Mouse (Mus musculus) layer of hippocampus, postnatal 14 days (tissue): Measurements from ENCODE around the gene Sspn. TPM values are rescaled to one million over a fixed set of nuclear protein-coding genes. Genes with fewer than 3 reads are reported as not detected.

Source experiments
- DNase-seq, 2 experiments: peaks; one replicate each; pipeline ENCODE4 v3.0.0; 2021 to 2022; ENCODE audit warnings: low spot score in 2 of 2, mixed read lengths in 1 of 2
- total RNA-seq, 2 experiments: library from RNA; stranded (reverse); gene quantifications; 2 replicates each; pipeline ENCODE4 v1.2.3; 2021

Sspn gene
- total RNA-seq, 2 experiments from 2014 or later: 5.2 to 5.9 TPM

GRCm38 (mm10) chr6:145972107-145972506, 40.7 kb downstream of the Sspn start:
- no peak for DNase-seq

DNA sequence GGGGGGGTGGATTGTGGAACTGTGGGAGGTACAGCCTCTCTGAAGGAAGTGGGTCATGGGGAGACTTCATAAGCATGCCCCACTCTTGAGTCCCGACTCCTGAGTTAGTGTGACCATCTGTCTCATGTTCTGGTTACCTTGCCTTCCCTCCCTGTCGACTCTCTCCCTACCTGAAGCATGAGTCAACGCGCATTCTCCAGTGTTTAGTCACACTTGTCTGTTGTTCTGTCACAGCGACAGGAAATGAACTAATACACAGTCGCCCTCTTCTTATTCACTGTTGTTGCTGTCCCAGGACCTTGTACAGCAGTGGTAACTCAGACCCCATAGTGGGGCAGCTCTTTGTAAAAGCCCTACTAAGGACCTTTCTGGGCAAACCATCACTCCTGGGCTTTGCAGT, 41.4 kb downstream of the Sspn start:
- no peak for DNase-seq

DNA sequence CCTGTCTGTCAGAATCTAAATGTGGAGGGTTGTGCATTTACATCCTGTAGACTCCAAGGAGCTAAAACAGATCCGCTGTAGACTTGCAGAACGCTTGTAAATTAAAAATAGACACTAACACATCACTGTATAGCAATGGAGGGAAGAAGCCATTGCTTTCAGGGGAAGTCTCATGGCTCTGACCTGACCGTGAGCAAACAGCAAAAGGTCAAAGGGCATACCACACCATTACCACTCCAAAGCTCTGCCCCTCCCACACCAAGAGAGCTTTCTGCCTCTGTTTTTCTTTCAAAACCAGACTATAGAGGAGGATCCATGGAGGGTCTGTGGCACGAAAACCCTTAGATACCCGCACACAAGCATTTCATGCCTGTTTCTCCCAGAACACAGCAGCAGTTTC, 41.9 kb downstream of the Sspn start:
- no peak for DNase-seq

DNA sequence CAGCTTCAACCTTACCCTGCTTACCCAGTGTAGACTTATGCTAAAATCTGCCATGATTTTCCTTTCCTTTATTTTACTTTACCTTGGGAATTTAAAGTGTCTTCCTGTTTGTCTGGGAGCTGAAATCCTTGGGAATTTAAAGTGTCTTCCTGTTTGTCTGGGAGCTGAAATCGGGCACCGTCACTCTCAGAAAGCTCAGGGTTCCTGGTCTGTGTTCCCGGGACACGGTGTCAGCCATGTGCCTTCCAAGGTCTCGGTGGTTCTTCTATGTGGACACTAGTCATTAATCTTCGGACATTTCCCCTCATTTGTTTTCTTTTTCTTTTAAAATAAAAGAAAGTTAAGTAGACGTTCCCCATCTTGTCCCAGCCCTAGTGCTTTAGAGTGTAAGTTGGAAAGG, 43.3 kb downstream of the Sspn start:
- DNase-seq: no peak

GRCm38 (mm10) chr6:145977344-145977743, 45.9 kb downstream of the Sspn start:
- DNase-seq: no peak

DNA sequence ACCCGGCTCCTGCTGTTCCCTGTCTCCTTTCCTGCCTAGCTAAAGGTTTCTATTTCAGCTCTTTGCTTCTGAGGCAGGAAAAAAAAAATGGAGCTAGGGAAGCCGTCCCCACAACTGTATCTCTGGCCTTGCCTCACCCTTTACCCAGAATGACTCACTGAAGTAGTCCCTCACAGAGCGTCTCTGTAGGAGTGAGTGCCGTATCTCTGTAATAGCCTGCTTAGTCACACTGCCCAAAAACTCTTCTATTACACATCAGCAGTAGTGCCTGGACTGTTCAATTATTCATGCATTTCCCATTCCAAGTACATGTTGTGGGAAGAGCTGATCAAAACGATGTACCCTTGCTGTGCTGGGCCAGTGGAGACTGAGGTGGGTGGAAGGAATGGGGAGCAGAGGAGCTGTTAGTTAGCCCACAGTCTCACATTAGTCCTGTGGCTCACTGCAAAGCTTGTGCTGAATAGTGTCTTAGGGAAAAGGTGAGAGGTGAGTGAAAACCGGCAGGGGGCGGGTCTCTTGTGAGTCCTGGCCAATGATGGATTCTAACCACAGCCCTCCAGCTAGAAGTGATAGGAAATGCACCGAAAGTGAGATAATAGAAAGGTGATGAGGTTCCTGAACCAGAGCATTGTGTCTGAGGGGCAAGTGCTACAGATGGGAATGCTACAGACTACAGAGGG, 46.5 kb downstream of the Sspn start:
- DNase-seq: no peak

- no peak for DNase-seq
Observed at GRCm38 (mm10) chr6:145981074-145981473, 49.6 kb downstream of the Sspn start.

- DNase-seq: no peak
Observed at GRCm38 (mm10) chr6:145982335-145982734, 50.9 kb downstream of the Sspn start.

GRCm38 (mm10) chr6:145990578-145990977, 59.1 kb downstream of the Sspn start:
- DNase-seq: no peak

GRCm38 (mm10) chr6:145992526-145992925, 61.1 kb downstream of the Sspn start:
- DNase-seq: no peak

DNA sequence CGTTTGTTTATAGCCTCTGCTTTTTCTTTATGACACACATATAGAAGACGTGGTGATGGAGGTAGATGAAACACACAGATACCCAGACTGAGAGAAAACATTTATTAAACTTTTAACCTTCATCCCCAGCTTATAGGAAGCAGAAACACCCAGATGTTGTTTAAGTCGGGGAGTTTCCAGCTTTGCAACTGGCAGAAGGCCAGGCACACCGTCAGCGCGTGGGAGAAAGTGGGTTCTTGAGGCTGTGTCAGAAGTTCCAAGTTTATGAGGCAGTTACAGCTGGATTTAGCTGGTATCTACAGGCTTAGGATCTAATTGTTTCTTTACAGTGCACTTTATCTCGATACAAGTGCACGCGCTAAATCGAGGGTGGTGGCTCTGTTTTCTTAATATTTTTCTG, 61.5 kb downstream of the Sspn start:
- DNase-seq: no peak

DNA sequence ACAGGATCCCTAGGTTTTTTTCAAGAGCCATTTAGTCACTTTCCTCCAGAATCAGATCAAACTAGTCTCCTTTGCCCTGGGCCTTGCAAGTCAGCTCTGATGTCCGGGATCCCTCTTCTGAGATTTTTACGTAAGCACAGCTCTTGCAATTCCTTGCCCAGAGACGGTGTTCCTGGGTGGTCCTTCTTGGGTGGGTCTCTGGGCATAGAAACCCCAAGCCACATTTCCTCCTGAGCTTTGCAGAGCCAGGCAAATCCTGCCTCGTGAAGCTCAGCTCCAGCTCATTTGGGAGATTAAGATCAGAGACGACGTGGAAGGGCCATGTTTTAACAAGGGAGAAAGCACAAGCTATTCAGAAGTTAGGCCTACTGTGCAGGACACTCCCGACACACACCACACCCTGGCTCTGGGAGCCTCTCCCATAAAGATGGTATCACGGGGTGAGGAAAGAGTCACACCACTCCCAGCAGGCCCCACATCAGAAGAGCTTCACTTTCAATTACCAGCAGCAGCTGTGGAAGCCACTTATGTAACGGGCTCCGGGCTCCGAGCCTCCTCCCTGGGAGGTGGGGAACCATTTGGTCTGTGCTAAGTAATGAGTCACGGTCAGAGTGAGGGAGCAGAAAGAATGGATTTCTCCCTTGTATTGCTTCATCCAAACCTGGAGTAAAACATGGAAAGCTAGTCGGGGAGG, 67.0 kb downstream of the Sspn start:
- peak; percentile 36 to 48 for DNase-seq

DNA sequence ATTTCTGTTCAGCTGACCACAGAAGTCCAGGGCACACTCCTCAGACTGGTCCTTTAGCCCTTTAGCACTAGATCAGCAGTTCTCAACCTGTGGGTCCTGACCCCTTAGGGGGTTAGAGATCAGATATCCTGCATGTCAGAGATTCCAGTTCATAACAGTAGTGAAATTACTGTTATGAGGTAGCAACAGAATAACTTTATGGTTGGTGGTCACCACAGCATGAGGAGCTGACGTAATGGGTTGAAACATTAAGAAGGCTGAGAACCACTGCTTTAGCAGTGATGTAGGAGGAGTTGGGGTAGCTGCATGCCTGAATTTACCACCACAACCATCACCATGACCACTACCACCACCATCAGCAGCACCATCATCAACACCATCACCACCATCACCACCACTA, 69.3 kb downstream of the Sspn start:
- no peak for DNase-seq

- DNase-seq: no peak
Observed at GRCm38 (mm10) chr6:146001396-146002191, 70.2 kb downstream of the Sspn start.

DNA sequence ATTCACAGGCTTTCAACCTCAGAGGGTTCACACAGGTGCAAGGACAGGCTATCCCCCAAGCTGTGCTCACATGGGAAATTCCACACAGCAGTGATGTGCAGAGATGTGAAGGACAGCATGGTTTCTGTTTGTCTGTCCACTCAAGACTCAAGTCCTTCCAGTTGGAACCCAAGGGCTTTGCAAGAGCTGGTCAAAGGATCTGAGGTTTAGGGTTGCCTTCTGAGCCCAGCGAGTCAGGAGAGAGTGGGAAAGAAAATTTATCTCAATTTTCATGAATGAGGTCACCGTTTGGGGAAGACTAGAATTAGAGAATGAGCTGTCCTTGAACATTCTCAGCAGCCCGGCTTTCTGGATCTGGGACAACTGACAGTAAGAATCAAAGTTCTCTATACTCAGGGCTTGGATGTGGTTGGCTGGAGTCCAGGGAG, 72.7 kb downstream of the Sspn start:
- DNase-seq: no peak

DNA sequence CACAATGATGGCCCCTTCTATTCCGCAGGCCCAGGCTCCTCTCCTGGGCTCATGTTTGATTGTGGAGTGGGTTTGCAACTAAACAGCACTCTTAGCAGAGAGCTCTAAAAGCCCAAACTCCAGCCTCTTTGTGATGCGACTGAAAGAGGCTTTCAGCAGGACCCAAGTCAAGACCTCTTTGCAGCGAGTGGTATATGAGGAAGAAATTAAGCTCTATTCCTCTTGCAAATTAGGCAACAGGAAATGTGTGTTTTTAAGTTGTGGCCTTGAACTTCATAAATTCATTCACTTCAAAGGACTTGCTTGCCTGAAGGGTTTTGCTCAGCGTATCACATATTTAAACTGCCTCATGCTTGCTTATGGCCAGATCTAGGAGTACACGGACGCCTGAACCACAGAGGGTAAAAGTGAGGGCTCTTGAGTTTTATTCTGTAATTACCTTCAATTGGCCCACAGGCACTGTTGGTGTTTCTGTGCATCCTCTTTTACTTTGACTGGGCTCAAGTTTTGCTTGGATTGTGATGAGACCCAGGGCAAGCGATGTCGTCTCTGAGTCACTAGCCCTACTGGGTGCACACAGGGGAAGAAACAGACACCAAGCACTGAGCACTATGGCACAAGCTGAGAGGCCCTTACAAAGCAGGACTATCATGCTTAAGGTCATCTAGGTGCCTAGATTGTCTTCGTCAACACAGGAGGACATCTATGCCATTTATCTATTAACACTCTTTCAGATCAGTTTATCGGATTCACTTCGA, 73.9 kb downstream of the Sspn start:
- DNase-seq: no peak

DNA sequence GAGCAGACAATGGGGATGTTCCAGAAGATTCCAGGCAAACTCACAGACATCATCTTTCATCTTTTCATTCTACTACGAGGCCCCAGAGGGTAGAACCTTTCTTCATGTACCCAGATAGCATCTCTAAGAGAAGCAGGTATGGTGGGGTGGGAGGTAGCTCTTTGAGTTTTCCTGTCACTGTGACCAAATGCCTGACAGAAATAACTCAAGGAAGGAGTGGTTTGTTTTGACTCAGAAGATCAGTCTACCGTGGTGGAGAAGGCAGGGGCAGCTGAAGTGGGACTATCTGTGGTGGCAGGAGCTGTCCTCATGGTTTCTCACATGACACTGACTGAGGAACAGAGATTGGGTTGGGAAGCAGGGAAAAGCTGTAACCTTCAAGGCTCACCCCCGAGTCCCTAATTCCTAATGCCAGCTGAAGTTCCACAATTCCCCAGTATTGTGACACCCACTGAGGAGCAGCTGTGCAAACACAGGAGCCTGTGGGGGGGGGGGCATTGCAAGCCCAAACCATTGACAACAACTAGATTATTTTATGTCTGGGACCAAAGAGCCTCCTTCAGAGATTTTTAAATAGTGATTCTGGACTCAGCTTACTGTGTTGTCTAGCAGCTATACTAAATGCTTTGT, 74.6 kb downstream of the Sspn start:
- no peak for DNase-seq

DNA sequence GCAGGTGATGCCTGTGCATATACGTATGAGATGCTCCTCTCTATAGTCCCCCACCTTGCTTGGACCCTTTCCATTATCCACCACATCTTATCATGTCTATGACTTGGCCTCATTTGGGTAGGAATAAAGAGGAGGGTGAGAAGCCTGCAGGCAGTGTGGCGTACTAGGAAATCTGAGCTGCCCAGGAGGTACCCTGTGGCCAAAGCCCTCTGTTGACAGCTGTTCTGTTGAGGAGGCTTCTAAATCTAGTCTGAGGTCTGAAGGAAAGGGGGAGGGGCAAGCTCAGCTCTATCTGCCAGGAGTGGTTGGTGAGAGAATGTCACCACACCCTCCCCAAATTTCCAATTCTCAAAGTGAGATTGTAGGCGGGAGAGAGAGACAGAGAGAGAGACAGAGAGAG, 75.3 kb downstream of the Sspn start:
- DNase-seq: no peak

DNA sequence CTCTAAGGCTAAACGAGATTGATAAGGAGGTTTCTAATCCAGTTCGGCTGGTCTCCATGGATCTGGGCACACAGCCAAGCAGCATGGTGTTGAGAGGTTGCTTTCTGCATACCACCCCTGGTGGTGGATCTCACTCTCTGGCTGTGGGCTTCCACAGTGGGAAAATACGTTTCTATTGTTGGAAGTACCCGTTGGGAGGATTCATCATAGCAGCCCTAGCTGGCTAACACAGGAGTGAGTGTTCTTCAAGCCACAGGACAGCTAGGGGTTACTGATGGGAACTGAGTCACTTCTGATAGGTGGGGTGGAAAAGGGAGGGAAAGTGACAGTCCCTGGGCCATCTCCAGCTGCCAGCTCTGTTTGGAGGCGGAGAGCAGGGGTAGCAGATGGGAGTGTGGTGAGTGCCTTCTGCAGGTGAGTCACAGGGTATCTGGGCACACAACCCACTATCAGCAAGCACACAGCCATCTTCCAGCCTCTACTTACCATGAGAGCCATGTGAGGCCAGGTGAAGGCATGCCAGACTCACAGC, 77.1 kb downstream of the Sspn start:
- peak; percentile 46 to 50 for DNase-seq

DNA sequence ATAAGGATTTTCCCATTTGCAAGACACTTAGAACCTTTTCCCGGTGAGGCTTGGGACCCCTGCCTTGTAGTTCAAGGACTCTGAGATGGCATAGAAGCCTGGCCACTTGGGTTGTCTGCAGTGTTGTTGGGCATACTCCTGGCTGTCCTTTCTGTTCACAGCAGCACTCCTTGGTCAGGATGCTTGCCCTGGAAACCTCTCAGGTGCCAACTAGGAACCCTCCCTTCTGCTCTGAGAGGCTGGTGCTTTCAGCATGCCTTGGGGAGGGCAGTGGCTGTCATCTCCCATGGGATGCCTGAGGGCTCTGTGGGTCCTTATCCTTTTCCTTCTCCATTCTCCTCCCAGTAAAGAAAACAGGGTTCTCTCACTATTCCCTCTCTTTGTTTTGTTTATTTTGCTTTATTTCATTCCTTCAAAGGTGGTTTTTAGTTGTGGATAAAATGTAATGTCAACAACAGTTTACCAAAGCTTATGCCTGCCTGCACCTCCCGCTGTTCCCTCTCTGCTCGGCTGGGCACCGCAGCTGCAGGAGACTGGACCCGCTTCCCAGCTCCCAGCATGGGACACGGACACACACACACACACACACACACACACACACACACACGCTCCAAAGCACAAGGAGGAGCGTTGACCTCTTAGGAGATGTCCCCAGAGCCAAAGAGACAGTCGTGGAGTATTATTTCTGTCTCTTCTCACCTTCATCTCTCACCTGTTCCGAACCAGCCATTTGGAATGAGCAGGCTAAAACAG, 77.9 kb downstream of the Sspn start:
- no peak for DNase-seq
